Mouse (Mus musculus) right cerebral cortex, postnatal 4 days (tissue): ENCODE results near the gene Hist2h3c2.
A peak's percentile ranks its signal among the peaks of the same experiment; 100 is the strongest.
"Not testable (repeated sequence)": the region's sequence is repeated elsewhere in the genome, so short reads cannot be mapped to it uniquely, and the experiment has no call there.

ENCODE experiments used
- DNase-seq: peaks from one replicate; pipeline ENCODE4 v3.0.0-alpha.2; 2022

The Hist2h3c2 gene

GRCm38 (mm10) chr3:96231758-96232120 lies 7.2 kb downstream of the Hist2h3c2 start:
- DNase-seq = no peak

- DNase-seq = no peak
Measured at GRCm38 (mm10) chr3:96230910-96231757, 7.8 kb downstream of the Hist2h3c2 start.

GRCm38 (mm10) chr3:96230404-96230803 lies 8.5 kb downstream of the Hist2h3c2 start:
- DNase-seq = no peak

- DNase-seq = no peak
Measured at GRCm38 (mm10) chr3:96228828-96229227, 10.1 kb downstream of the Hist2h3c2 start.

GRCm38 (mm10) chr3:96226695-96227648 lies 12.0 kb downstream of the Hist2h3c2 start:
- DNase-seq = no peak

GRCm38 (mm10) chr3:96225421-96225820 lies 13.5 kb downstream of the Hist2h3c2 start:
- DNase-seq = no peak

GRCm38 (mm10) chr3:96222774-96223173 lies 16.2 kb downstream of the Hist2h3c2 start:
- DNase-seq = no peak

GRCm38 (mm10) chr3:96221640-96222038 lies 17.3 kb downstream of the Hist2h3c2 start:
- DNase-seq = no peak

- peak; percentile 46 for DNase-seq
Measured at GRCm38 (mm10) chr3:96220765-96221639, 17.9 kb downstream of the Hist2h3c2 start, which contains the start of the genes Hist2h2ac and Hist2h2be. Gene Hist2h2ac, minus strand, starts transcription at chr3:96220880. Gene Hist2h2be, plus strand, starts transcription at chr3:96221119.

- not testable (repeated sequence) for DNase-seq
Measured at GRCm38 (mm10) chr3:96220131-96220764, 18.7 kb downstream of the Hist2h3c2 start.

GRCm38 (mm10) chr3:96219661-96220130 lies 19.2 kb downstream of the Hist2h3c2 start, which contains the start of the genes Bola1 and Hist2h2ab:
Gene Bola1, minus strand, starts transcription at chr3:96219709.
Gene Hist2h2ab, plus strand, starts transcription at chr3:96219865.
- peak; percentile 65 for DNase-seq

- DNase-seq = peak; percentile 9
Measured at GRCm38 (mm10) chr3:96219191-96219641, 19.7 kb downstream of the Hist2h3c2 start.

GRCm38 (mm10) chr3:96209242-96209641 lies 29.7 kb downstream of the Hist2h3c2 start:
- no peak for DNase-seq

- DNase-seq = no peak
Measured at GRCm38 (mm10) chr3:96207819-96208218, 31.1 kb downstream of the Hist2h3c2 start.

- no peak for DNase-seq
Measured at GRCm38 (mm10) chr3:96199731-96200130, 39.2 kb downstream of the Hist2h3c2 start.

- DNase-seq = not testable (repeated sequence)
Measured at GRCm38 (mm10) chr3:96198601-96199251, 40.2 kb downstream of the Hist2h3c2 start.

- DNase-seq = no peak
Measured at GRCm38 (mm10) chr3:96198181-96198580, 40.7 kb downstream of the Hist2h3c2 start.

GRCm38 (mm10) chr3:96197129-96197749 lies 41.7 kb downstream of the Hist2h3c2 start:
- peak; percentile 86 for DNase-seq

GRCm38 (mm10) chr3:96196437-96197128 lies 42.3 kb downstream of the Hist2h3c2 start:
- DNase-seq = no peak
